Mouse (Mus musculus) T-helper 17 cell (primary cell): ENCODE measurements around the gene Tbx15.

Experiments used
- in situ Hi-C, 2 experiments: fragments of 300-600 bp; cut with MboI, MseI; formaldehyde crosslinking; loops; 1 replicate in 1 of 2; 2 replicates in 1 of 2; pipeline ENCODE4 v1.15.1; 2025; ENCODE audit warnings: high pct_unique_total_duplicates in 2 of 2

Gene Tbx15

GRCm38 (mm10) chr3:99329316-99329715, 89.1 kb downstream of the Tbx15 start:
- in situ Hi-C loops: loop anchor here in 1 of 2 experiments (25.0 kb wide), 1 partner anchor 1817 kb away; no protein-coding TSS in a partner anchor

GRCm38 (mm10) chr3:99331086-99331485, 90.9 kb downstream of the Tbx15 start:
- in situ Hi-C loops: loop anchor here in 1 of 2 experiments (25.0 kb wide), 1 partner anchor 1819 kb away; no protein-coding TSS in a partner anchor

- in situ Hi-C loops: loop anchor here in 1 of 2 experiments (25.0 kb wide), 1 partner anchor 1825 kb away; no protein-coding TSS in a partner anchor
Observed at GRCm38 (mm10) chr3:99336866-99337265, 96.7 kb downstream of the Tbx15 start.

- in situ Hi-C loops: loop anchor here in 1 of 2 experiments (25.0 kb wide), 1 partner anchor 1826 kb away; no protein-coding TSS in a partner anchor
Observed at GRCm38 (mm10) chr3:99338756-99339155, 98.6 kb downstream of the Tbx15 start.

GRCm38 (mm10) chr3:99340021-99340420, 99.8 kb downstream of the Tbx15 start:
- in situ Hi-C loops: loop anchor here (5.0 to 25.0 kb wide), 2 partner anchors 97 to 1828 kb away; no protein-coding TSS in a partner anchor

GRCm38 (mm10) chr3:99379616-99380250, 139.6 kb downstream of the Tbx15 start:
- in situ Hi-C loops: no loop called here

GRCm38 (mm10) chr3:99387127-99387526, 146.9 kb downstream of the Tbx15 start:
- in situ Hi-C loops: no loop called here
